Mouse (Mus musculus): ENCODE results near the gene Kcnk10. TPM values are rescaled to one million over a fixed set of nuclear protein-coding genes. Genes with fewer than 3 reads are reported as not detected.

Kcnk10 gene
- total RNA-seq, 4 experiments from 2014 or later, result 17.5 to 19.2 (median 18.5) TPM

DNA sequence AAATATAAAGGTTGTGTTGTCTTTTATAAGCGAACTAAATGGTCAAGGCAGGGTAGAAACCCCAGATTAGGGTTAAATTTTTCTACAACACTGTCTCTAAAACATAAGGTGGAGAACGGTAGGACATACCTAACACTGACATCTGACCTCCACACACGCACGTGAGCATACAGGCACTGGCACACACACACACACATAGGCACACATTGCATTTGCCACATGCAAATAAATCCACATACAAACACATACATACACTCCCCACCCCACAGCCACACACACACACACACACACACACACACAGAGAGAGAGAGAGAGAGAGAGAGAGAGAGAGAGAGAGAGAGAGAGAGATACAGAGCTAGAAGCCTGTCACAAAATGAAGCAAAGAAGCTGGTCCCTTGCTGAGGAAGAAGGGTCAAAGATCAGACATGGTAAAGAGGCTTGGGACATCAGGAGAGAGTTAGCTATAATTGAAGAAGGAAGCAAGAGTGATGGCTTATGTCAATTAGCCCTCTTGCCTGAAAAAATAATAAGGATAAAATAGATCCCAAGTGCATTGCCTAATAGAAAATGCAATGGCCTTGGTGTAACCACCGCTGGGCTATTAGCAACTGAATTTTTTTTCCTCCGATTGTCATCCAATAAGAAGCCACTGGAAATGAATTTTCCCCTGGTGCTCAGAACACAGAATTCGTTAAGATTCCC is 58.1 kb downstream of the Kcnk10 start:
- DNase-seq (ENCODE audit: low spot score in 2 of 2), result no peak

DNA sequence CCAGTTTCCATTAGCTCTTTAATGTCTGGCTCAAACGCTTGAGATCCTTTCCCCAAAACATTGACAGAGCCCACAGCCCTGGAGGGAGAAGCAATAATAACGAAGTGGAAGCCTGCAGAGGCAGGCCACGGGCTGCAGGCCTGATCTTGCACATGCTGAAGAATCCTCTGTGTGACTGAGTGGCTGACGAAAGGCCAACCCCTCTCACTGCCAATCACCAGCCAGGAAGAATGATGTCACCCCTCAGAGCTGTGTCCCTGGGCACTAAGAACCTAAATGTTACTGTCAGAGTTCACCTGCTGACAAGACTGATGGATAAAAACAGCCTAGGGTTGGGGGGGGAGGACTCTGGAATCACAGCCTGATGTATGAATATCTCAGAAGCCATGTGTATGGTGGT is 72.5 kb downstream of the Kcnk10 start:
- no peak for DNase-seq (ENCODE audit: low spot score in 2 of 2)

DNA sequence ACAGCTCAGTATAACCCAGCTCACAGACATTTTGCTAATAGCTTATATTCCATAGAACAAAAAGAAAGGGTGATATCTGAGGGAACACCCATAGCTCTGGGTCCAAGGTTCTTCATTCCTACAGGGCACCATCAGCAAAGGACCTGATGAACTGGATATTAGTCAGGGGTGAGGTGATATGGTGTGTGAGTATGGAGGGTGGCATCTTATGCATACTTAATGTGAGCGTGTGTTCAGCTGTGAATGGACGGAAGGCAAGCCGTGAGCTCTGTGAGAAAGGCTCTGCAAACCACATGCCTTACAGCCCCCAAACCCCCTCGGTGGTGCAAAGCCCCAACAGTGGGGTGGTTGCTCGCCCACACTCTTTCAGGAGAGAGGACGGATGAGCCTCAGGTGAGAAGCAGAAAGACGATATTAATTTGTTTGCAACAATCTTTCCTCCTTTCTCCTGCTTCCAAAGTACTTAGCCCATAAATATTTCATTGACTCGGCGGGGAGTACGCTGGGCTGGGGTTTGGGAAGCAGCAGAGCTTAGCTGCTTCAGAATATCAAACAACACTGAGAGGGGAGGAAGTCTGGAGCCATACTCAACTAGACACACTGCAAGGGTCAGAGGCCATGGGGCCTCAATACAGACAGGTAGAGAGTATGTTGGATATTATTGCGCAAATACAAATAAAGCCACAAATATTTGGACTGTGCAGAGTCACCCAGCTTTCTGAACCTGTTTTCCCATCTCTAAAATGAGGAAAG is 76.4 kb downstream of the Kcnk10 start:
- DNase-seq (ENCODE audit: low spot score in 2 of 2), result no peak

DNA sequence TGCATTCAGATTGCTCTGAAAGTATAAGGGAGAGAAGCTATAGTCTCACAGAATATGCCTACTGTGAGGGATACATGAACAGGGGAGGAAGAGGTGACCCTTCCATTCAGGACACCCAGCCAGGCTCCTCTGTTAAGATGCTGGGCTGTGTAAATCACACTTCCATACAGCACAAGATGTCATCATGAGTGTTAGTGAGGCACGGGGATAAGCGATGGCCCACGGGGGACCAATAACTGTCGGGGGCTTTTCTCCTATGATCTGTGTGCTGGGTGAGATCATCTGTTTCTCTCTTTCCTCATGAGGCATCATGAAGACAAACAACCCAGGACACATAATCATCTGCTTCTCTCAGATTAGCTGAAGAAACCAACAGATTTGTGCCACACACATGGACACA is 77.1 kb downstream of the Kcnk10 start:
- DNase-seq (ENCODE audit: low spot score in 2 of 2), result no peak

DNA sequence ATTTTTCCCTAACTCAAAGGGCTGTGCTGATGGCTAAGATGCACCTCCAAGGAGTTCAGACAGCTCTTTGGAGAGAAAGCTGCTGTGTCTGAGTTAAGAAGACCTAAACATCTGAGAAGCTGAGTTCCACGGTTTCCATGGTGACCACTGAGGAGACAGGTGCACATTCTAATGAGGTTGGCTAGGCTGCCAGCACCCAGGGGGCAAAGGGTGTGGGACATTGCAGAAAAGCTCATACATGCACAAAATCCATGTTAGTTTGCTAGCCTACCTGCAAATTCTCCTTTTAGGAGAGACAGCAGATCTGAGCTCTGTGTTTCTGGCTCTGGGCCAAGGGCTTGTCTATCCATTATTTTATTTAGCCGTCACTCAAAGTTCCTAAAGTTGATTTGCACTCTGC is 96.7 kb downstream of the Kcnk10 start:
- DNase-seq (ENCODE audit: low spot score in 2 of 2), result no peak

DNA sequence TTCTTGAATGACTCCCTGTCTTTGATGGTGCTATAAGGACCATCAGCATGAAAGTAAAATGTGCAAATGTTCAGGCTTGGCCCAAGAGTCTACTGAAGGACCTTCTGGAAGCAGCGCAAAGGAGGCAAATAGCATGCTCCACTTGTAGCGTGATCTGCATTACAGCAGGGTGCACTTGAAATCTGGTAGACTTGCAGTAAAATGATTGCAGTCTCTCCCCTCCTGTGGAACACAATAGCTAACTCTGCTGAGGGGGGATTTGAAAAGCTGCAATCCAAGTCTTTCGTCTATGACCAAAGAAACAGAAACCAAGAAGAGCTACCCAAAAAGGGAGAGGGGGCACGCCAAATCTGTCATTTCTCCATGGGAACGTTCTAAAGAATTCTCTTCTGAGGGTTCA is 97.1 kb downstream of the Kcnk10 start:
- DNase-seq (ENCODE audit: low spot score in 2 of 2), result no peak

DNA sequence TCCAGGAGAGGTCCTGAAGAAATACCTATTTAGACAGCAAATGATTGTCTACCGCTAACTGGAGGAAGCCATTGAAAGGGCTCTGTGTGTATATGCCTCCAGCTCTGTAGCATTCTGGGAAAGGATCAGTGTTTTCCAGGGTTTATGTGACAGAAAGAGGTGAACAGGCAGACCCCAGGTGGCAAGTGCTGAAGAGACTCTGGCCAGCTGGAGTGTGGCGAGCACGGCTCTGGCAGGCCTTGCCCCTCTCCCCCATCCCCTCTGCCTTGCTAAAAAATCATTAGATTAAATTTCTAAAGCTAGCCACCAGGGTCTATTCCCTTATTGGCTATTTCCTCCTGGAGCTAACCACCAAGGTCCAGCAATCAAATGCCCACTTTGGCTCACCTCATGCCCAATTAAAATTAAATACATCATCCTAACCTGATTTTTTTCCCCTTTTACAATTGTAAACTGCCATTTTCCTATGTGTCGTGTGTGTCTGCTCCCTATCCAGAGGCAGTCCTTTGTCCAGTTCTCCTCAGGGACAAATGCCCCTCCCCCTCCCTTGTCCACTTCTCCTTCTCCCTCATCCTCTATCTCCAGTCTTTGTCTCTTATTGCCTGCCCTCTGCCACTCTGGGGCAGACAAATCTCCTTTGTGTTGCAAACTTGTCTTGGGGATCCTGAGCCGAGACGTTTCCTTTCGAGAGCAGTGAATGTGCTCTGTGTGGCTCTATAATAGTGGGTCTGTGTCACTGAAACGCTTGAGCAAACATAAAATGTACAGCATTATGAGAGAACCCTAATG is 100.2 kb downstream of the Kcnk10 start:
- no peak for DNase-seq (ENCODE audit: low spot score in 2 of 2)

DNA sequence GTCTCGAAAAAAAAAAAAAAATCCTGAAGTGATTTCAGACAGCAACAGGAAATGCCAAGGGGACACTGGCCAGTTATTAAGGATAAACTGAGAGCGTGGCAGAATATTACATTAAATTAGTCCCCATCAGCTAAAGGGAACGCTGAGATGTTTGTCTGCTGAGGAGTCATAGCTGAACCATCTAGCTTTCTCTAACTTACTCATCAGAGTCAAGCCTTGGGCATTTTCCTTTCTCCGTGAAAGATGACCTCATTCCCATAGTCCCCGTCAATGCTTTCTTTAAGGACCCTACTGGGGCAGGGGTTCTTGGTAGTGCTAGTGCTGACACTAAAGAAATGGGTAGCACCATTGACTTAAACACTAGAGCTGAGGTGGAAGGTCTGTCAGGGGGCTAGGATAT is 106.9 kb downstream of the Kcnk10 start:
- DNase-seq (ENCODE audit: low spot score in 2 of 2), result no peak

DNA sequence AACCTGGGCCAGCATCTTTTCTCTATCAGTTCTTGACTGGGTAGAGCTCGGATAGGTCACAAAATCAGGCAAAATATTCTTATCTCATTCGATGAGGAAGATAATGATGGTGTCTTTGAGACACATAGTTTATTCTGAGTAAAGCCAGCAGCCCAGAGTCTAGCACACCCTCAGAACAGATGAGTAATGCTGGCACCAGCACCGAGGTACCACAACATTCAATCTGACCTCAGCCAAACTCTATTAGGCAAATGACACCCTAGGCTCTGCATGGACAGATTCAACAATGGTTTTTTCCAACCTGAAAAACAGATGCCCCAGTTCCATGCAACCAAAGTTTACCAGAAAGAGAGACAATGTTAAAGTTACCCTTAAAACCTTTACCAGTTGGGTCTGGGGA is 108.0 kb downstream of the Kcnk10 start:
- DNase-seq (ENCODE audit: low spot score in 2 of 2), result no peak

DNA sequence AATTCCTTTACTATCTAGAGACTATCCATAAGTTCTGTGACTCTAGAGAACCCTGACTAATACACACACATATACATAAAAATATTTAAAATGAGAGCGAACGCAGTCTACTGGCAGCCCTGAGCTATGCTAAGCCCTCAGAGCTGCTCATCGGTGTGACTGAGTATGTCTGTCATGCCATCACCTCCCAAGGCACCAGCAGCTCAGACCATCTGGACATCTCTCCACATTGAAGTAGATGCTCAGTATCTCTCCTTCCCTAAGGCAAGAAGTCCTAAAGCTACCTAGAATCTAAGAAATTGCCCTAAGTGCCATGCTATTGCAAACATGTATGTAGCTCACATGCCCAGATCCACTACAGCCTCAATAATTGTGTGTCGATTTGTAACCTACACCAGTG is 110.3 kb downstream of the Kcnk10 start:
- DNase-seq (ENCODE audit: low spot score in 2 of 2), result no peak

DNA sequence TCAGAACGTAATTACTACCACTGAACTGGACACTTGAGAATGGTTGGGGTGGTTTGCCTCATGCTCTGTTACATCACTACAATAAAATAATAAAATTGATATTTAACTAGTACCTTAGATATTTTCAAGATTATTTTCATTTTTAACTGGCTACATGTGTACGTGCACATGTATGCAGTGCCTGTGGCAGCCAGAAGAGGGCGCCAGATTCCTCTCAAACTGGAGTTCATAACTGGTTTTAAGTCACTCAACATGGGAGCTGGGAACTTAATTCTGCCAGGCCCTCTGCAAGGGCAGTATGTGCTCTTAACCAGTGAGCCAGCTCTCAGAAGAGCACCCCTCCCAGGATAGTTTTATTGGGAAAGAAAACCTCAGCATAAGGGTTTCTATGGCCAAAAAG is 118.2 kb downstream of the Kcnk10 start:
- no peak for DNase-seq (ENCODE audit: low spot score in 2 of 2)

DNA sequence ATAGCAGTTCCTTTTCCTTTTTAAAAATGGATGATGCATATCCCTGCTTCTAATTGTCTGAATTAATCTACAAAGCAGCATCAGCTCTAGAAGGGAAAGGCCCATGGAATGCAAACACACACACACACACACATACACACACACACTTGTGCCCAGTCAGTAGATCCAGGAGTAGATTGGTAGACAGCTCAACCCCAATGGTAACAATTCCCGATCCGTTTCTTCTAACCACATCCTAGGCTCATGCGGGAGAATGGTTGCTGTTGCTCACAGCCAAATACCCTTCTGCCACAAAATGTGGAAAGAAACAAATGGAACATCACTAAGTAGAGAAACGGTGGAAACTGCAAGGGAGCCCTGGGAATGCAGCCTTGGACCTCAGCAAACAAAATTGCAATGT is 119.2 kb downstream of the Kcnk10 start:
- DNase-seq (ENCODE audit: low spot score in 2 of 2), result no peak

DNA sequence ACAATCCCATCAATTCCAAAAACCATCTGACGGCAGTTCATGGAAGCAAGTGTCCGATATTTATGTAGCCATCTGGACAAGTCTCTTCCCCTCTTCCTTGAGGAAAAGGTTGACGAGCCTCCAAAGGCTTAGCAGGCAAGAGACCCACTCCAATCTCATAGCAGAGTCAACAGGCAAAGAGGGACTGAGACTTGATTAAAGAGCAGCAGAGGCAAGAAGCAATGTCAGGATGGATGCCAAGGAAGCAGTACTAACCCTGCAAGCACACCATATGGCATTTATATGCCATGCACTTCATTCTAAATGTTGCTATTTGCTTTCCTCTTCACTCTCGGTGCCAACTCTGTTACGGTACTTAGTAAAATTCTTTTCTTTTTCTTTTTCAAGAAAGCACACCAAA is 119.6 kb downstream of the Kcnk10 start:
- peak in 1 of 2 experiments; percentile 23 for DNase-seq (ENCODE audit: low spot score in 2 of 2)

DNA sequence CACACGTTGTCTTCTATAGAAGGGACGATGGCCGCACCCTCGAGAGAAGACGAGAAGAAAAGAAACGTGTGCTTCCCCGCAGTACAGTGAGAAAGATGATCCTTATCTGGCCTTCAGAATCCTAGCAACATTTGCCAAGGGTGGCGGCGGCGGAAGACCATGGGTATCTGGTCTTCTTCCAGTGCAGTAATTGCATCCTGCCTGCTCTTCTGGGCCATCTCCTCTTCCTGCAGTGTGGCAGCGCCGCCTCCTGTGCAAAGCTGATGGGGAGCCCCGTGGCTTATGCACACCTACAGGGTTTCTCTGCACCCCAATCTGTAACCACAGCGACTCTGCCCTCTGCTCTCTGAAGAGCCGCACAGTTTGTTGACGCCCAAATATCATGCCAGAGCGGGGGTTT is 124.9 kb downstream of the Kcnk10 start:
- DNase-seq (ENCODE audit: low spot score in 2 of 2), result no peak

DNA sequence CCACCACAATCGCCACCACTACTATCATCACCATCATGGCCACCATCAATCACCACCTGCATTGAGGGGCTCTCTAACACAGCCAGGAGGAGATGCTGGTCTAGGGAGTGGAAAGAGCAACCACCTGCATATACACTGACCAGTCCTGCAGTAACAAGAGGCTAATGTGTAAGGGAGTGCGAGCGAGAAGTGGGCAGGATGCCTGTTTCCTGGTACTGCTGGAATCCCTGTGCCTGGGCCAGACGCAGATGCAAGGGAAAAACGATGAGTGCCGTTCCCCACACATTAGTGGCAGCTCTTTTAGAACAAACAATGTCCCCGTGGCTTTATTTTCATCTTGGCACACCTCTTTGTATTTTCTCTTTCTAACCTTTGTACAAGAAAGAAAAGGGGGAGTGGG is 125.5 kb downstream of the Kcnk10 start:
- no peak for DNase-seq (ENCODE audit: low spot score in 2 of 2)

DNA sequence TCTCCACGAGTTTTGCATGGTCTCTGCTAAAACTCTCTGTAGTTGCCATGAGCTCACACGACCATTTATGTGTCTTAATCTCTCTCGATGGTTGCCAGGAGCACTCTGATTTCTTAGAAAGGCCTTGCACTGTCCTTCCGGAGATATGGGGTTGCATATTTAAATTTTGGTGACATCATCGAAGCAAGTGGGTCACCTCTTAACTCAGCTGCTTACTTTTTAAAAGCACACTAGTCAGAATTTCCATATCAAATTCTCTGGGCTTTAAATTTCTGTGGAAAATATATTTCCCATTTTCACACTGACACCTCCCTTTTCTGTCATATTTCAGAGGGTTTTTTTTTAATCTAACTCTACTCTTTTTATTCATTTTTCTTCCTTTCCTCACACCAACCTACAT is 132.5 kb downstream of the Kcnk10 start:
- DNase-seq (ENCODE audit: low spot score in 2 of 2), result no peak

DNA sequence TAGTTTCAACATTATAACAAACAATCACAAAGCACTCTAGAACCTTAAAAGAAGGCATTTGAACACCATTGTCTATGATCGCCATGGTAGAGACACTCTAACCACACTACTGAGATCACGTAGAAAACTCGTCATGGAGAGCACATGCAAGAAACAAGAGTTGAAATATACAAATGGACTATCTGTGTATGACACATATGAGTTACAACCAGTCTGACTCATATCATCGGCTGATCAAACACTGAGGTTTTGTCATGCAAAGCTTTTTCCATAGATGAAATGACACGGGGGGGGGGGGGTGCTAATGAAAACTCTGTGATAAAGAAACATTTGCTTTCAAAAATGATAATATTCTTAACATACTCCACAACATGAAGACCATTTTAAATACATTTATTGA is 133.2 kb downstream of the Kcnk10 start:
- no peak for DNase-seq (ENCODE audit: low spot score in 2 of 2)

DNA sequence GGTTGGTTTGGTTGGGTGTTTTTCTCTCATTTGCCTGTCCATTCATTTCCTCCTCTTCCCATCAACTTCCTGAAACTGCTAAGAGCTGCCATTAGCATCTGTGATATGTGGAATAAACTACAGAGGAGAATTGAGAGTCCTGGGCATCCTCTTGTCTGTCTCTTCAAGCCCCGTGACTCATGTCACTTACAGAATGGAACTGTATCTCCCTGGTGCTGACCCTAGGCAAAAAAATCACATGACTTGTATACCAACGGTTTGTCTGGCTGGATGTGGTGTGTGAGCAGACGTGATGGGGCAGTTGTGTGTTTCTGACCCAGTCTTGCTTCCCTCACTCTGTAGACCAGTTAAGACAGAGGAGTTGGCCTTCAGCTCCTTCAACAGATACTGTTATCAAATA is 134.4 kb downstream of the Kcnk10 start:
- DNase-seq (ENCODE audit: low spot score in 2 of 2), result no peak

DNA sequence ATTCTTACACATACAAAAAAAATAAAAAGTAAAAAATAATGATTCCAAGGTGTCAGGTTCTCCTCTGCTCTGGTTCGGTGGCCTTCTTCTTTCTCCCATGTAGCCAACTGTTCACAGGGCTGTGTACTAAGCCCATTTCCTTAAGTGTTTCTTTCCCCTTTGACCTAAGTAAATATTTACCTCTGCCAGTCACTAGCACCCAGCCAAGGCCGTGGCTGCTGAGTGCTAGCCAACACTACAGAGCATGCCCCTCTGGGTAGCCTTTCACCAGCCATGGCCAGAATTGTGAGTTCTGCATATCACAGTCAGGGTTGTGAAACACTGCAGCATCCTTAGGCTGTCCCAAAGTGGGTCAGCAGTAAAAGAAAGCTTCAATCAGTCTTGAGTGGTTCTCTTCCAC is 140.0 kb downstream of the Kcnk10 start:
- DNase-seq (ENCODE audit: low spot score in 2 of 2), result no peak

DNA sequence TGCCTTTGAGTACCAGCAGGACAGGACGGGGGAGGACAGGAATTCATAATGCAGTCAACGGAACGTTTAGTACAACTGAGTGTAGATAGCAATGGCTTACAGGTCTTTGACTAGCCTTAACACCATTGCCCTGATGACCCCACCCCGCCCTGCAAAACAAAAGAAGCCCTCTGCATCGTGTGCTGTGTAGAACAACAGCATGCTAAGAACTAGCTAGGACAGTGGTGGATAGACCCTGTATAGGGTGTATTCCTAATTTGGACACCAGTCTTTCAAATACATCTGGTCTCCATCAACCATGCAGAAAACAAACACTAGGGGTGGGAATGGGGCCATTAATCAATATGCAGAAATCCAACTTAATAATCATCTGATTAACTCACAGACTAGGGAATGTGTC is 147.4 kb downstream of the Kcnk10 start:
- no peak for DNase-seq (ENCODE audit: low spot score in 2 of 2)

DNA sequence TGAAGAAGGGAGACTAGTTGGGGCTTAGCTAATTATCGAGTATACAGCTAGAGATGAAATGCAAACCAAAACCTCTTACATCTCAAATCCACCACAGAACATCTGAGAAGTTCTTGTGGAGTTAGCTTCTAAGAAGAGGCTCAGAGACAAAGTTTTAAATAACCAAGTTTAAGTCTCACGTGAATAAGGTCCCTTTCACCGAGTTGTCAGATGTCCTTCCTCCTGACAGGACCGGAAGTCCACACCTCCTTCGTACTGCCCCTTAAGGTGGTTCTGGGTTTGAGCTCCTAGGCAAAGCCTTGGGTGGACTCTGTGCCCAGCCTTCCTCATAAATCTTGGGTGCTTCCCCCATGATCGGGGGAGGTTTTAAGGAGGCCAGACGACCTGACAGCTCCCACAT is 156.8 kb downstream of the Kcnk10 start:
- no peak for DNase-seq (ENCODE audit: low spot score in 2 of 2)

DNA sequence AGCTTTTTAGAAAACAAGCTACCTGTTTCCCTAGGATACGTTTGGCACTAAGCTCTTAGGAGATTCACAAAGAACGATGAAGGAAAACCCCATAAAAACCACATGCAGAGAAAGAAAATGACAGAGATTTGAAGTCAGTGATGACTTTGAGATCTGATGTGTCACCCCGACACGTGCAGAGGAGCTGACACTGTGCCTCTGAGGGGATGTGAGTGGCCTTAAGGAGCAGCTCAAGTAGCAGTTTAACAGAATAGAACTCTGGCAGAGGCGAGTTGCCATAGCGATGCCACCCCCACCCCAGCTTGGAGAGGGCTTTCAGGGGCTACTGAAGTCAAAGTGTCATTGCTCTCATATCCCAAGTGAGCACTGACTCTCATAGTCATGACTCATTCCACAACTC is 158.3 kb downstream of the Kcnk10 start:
- DNase-seq (ENCODE audit: low spot score in 2 of 2), result no peak
